Mouse (Mus musculus) E14TG2a.4 (cell line): Measurements from ENCODE around the gene Myl7.

Source experiments
- CTCF ChIP-seq: conservative IDR thresholded peaks from 2 replicates; pipeline ENCODE4 v1.5.1; 2014; ENCODE audit warnings: low read length
- NANOG ChIP-seq: IDR thresholded peaks from 2 replicates; pipeline ENCODE4 v1.6.1; 2014; ENCODE audit warnings: borderline replicate concordance, low read length, mixed read lengths
- POU5F1 ChIP-seq: IDR thresholded peaks from 2 replicates; pipeline ENCODE4 v1.6.1; 2014; ENCODE audit warnings: low read length, borderline replicate concordance

DNA sequence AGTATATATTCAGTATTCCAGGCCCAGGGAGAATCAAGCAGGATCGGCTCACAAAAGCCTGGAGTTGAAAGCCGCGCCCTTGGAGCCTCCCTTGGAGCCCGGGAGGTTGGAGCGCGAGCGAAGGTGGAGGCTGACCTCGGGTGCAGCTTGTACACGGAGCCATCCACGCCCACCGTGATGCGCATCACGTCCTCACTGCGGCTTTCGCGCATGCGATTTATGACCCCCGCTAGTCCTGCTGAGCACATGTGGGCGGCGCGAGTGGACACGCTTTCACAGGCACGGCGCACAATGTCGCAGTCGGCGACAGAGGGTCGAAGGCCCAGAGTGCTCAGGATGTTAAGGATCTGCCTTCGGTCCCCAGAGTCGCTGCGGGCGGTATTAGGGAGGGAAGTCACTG, 3.4 kb upstream of the Myl7 start:
- TF ChIP-seq CTCF: no peak
- TF ChIP-seq NANOG: no peak
- no peak for TF ChIP-seq POU5F1
